Mouse (Mus musculus): ENCODE data around the gene Tpcn1. TPM values are rescaled to one million over a fixed set of nuclear protein-coding genes. Genes with fewer than 3 reads are reported as not detected.

Tpcn1 gene
- total RNA-seq, 2 experiments from 2014 or later, result 34.8 to 40.8 TPM

- peak overlapping the region; percentile 79; the same call in 1 of the 2 replicates for H3K27ac ChIP-seq
- no peak for TF ChIP-seq CTCF (conservative IDR thresholded peaks at IDR 0.05)
- H3K4me3 ChIP-seq, result no peak overlapping the region
- peak; percentile 34 to 63 for DNase-seq (ENCODE audit: low spot score in 2 of 2)
These were observed 95.0 kb downstream of the Tpcn1 start for GRCm38 (mm10) chr5:120493440-120493839.

GRCm38 (mm10) chr5:120492437-120492836 lies 96.0 kb downstream of the Tpcn1 start:
- Histone ChIP-seq H3K27ac (peak overlapping the region; percentile 23; the same call in 1 of the 2 replicates), H3K4me3 (no peak overlapping the region)
- peak in 1 of 2 experiments; percentile 58 for DNase-seq (ENCODE audit: low spot score in 2 of 2)
- peak; percentile 67 for TF ChIP-seq CTCF (conservative IDR thresholded peaks at IDR 0.05)

- Histone ChIP-seq H3K4me3 (no peak overlapping the region), H3K27ac (peak overlapping the region; percentile 83)
- TF ChIP-seq CTCF (conservative IDR thresholded peaks at IDR 0.05), result no peak
- peak; percentile 47 to 69 for DNase-seq (ENCODE audit: low spot score in 2 of 2)
These were observed 97.7 kb downstream of the Tpcn1 start for GRCm38 (mm10) chr5:120490679-120491192.

GRCm38 (mm10) chr5:120487844-120488243 lies 100.6 kb downstream of the Tpcn1 start:
- no peak for DNase-seq (ENCODE audit: low spot score in 2 of 2)
- no peak overlapping the region for H3K27ac ChIP-seq
- no peak overlapping the region for H3K4me3 ChIP-seq
- TF ChIP-seq CTCF (conservative IDR thresholded peaks at IDR 0.05), result no peak

Other genes with a start within 250 kb of the Tpcn1 start
- gene Lhx5, start 157.0 kb downstream of the Tpcn1 start, total RNA-seq (2021), result under 1 TPM in 1 of 2 experiments, not detected in 1; 0.36 TPM
- gene Sdsl, start 115.9 kb downstream of the Tpcn1 start, total RNA-seq (2021), result 1 to 10 TPM; 7.9 to 8.5 TPM
- under 1 TPM in 1 of 2 experiments, not detected in 1; 0.31 TPM for gene Sds, start 112.1 kb downstream of the Tpcn1 start, total RNA-seq (2021)
- 10 to 100 TPM; 62.6 to 66.0 TPM for gene Plbd2, start 85.0 kb downstream of the Tpcn1 start, total RNA-seq (2021)
- gene Slc8b1, start 77.5 kb downstream of the Tpcn1 start, total RNA-seq (2021), result 10 to 100 TPM in 1 of 2 experiments, 1 to 10 TPM in 1; 8.7 to 12.1 TPM
- gene Iqcd, start 343 bp upstream of the Tpcn1 start, total RNA-seq (2021), result 1 to 10 TPM in 1 of 2 experiments, under 1 TPM in 1; 1.00 to 1.2 TPM
- 10 to 100 TPM; 23.7 to 28.0 TPM for gene Rita1, start 23.9 kb upstream of the Tpcn1 start, total RNA-seq (2021)
- gene Ddx54, start 24.1 kb upstream of the Tpcn1 start, total RNA-seq (2021), result 10 to 100 TPM; 36.8 to 37.2 TPM
- gene Cfap73, start 45.6 kb upstream of the Tpcn1 start, total RNA-seq (2021), result under 1 TPM in 1 of 2 experiments, not detected in 1; 0.39 TPM
- gene Rasal1, start 60.1 kb upstream of the Tpcn1 start, total RNA-seq (2021), result 10 to 100 TPM; 91.9 to 96.6 TPM
- gene Dtx1, start 123.3 kb upstream of the Tpcn1 start, total RNA-seq (2021), result 10 to 100 TPM; 70.9 to 73.9 TPM
- not detected for gene Oas2, start 161.2 kb upstream of the Tpcn1 start, total RNA-seq (2021)
- not detected for gene Oas3, start 189.0 kb upstream of the Tpcn1 start, total RNA-seq (2021)
- gene Oas1e, start 206.9 kb upstream of the Tpcn1 start, total RNA-seq (2021), result not detected
- gene Oas1c, start 223.8 kb upstream of the Tpcn1 start, total RNA-seq (2021), result 1 to 10 TPM in 1 of 2 experiments, under 1 TPM in 1; 0.26 to 1.4 TPM